Mouse (Mus musculus): Measurements from ENCODE around the gene Hmgcs1. TPM values are rescaled to one million over a fixed set of nuclear protein-coding genes. Genes with fewer than 3 reads are reported as not detected.
A peak's percentile ranks its signal among the peaks of the same experiment; 100 is the strongest.
"Not testable (repeated sequence)": the region's sequence is repeated elsewhere in the genome, so short reads cannot be mapped to it uniquely, and the experiment has no call there.

Gene Hmgcs1
- polyA plus RNA-seq, 1 experiment from 2014 or later = 403 TPM

DNA sequence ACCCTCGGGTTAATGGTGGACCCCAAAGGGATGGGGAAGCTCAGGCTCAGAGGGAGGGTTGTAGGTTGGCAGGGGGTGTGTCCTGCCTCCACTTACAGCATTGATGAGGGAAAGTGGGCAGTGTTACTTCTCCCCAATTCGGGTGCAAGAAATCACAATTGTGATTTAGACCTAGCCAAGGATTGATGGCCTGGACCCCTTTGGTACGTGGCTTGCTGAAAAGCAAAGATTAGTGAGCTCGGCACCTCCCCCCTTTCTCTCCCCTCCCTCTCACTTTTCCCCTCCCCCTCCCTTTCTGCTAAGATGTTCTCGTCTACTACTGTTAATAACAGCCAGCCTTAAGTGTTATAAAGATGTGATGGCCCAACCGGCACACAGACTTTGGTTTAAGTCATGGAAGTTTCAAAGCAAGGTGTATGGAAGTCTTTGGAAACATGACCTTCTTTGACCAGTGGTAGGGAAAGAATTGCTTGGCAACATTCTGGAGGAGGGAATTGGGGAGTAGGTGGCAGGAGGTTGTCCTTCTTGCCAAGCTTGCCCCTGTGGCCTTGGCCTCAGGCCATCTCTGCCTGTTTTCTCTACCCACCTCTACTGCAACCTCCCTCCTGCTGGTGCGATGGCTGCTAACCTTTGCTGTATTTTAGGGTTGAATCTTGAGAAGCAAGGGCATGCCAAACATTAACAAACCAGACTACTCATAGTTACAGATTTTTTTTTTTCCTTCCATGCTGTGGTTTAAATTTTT, 869 bp downstream of the Hmgcs1 start:
- DNase-seq (ENCODE audit: low spot score) (no peak), ATAC-seq (replicated peaks; ENCODE audit: low FRiP score) (peak; percentile 23)
- H3K4me3 ChIP-seq (ENCODE audit: low read depth, low read length) = peak overlapping the region; percentile 95
- peak overlapping the region; percentile 68 for H3K4me2 ChIP-seq (ENCODE audit: low read depth, low read length, severe bottlenecking)
- H3K27ac ChIP-seq (ENCODE audit: low read depth, low read length) = peak overlapping the region; percentile 96
- H3K27me3 ChIP-seq (ENCODE audit: control insufficient read depth, insufficient read depth, low read length) = no peaks in the 10 kb centered on the region
- H3K4me1 ChIP-seq (replicated peaks; ENCODE audit: control insufficient read depth, insufficient read depth, low read length) = no peaks in the 10 kb centered on the region; the same call in 1 of the 2 replicates
- H3K9me3 ChIP-seq (ENCODE audit: control insufficient read depth, low read length) = no peaks in the 10 kb centered on the region
- no peaks in the 10 kb centered on the region; the same call in 1 of the 2 replicates for H3K36me3 ChIP-seq (ENCODE audit: control insufficient read depth, insufficient read depth, low read length)
- peak overlapping the region; percentile 94 for H3K9ac ChIP-seq (ENCODE audit: low read length)
- 5% methylated on average over 7 of the region's 7 CpGs for WGBS

DNA sequence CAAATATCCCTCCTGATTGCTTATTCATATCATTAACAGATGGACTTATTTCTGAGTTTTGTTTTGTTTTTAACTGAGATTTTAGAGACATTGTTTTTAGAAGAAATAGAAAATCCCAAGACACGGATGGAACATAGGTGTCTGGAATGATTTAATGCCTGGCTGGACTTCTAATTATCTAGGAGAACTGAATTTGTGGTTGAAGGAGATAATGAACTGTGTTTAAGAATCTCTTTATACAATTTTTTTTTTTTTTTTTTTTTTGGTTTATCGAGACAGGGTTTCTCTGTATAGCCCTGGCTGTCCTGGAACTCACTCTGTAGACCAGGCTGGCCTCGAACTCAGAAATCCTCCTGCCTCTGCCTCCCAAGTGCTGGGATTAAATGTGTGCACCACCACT, 1.8 kb downstream of the Hmgcs1 start:
- H3K27me3 ChIP-seq (ENCODE audit: control insufficient read depth, insufficient read depth, low read length); DNase-seq (ENCODE audit: low spot score); H3K4me1 ChIP-seq (replicated peaks; ENCODE audit: control insufficient read depth, insufficient read depth, low read length); H3K36me3 ChIP-seq (ENCODE audit: control insufficient read depth, insufficient read depth, low read length); H3K27ac ChIP-seq (ENCODE audit: low read depth, low read length); ATAC-seq (replicated peaks; ENCODE audit: low FRiP score); H3K9me3 ChIP-seq (ENCODE audit: control insufficient read depth, low read length): not testable (repeated sequence)
- peak overlapping the region; percentile 95 for H3K4me3 ChIP-seq (ENCODE audit: low read depth, low read length)
- peak overlapping the region; percentile 94; the same call in 1 of the 2 replicates for H3K9ac ChIP-seq (ENCODE audit: low read length)
- H3K4me2 ChIP-seq (ENCODE audit: low read depth, low read length, severe bottlenecking) = peak overlapping the region; percentile 68
- 76% methylated on average over 3 of the region's 3 CpGs for WGBS

DNA sequence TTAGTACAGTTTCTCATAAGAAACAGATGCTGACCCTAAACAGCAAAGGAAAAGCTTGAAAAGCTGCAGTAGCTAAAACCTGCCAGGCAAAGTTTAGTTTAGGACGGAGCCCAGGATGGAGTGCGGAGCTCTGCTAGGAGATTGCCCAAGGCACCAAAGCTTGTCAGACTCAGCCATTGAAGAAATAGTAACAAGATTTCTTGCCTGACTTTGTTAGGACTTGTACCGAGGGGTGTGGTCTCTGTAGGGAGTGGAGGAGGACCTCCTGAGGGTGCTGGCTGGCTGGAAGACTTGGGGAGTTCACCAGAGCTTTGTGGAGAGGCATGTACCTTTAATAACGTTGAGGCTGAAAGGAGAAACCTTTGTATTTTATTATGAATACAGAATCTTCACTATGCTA, 5.5 kb downstream of the Hmgcs1 start:
- no peaks in the 10 kb centered on the region for H3K4me1 ChIP-seq (replicated peaks; ENCODE audit: control insufficient read depth, insufficient read depth, low read length)

DNA sequence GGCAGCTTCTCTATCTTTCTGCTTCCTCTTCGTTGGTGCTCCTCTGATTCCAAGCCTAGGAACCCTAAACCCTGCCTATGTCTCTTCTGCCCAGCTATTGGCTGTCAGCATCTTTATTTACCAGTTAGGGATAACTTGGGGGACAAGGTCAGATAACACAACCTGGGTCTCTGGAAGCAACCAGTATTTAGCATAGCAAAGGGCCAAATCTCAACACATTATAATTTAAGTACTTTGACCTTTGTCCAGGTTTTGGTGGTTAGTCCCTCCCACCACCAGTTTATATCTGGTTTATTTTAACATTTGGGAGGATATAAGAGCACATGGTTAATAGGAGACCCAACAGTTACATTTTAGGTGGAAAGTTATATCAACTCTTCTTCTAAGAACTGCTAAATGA, 6.3 kb downstream of the Hmgcs1 start:
- Histone ChIP-seq H3K4me3 (ENCODE audit: low read depth, low read length) (no peak overlapping the region), H3K9me3 (ENCODE audit: control insufficient read depth, low read length) (no peaks in the 10 kb centered on the region), H3K9ac (ENCODE audit: low read length) (no peak overlapping the region), H3K4me1 (replicated peaks; ENCODE audit: control insufficient read depth, insufficient read depth, low read length) (no peaks in the 10 kb centered on the region), H3K27ac (ENCODE audit: low read depth, low read length) (no peak overlapping the region), H3K4me2 (ENCODE audit: low read depth, low read length, severe bottlenecking) (no peak overlapping the region), H3K36me3 (ENCODE audit: control insufficient read depth, insufficient read depth, low read length) (peaks cover 5% of the 10 kb centered on the region; the same call in 1 of the 2 replicates), H3K27me3 (ENCODE audit: control insufficient read depth, insufficient read depth, low read length) (no peaks in the 10 kb centered on the region)
- no peak for ATAC-seq (replicated peaks; ENCODE audit: low FRiP score)
- 70% methylated on average over 1 of the region's 1 CpGs for WGBS
- DNase-seq (ENCODE audit: low spot score) = no peak

More for the DNA sequence above, 5.5 kb downstream of the Hmgcs1 start:
- peaks cover 2% of the 10 kb centered on the region; the same call in 1 of the 2 replicates for H3K36me3 ChIP-seq (ENCODE audit: control insufficient read depth, insufficient read depth, low read length)
- H3K4me3 ChIP-seq (ENCODE audit: low read depth, low read length) = no peak overlapping the region
- WGBS = 77% methylated on average over 4 of the region's 4 CpGs
- H3K27ac ChIP-seq (ENCODE audit: low read depth, low read length) = no peak overlapping the region
- no peak overlapping the region for H3K9ac ChIP-seq (ENCODE audit: low read length)
- H3K9me3 ChIP-seq (ENCODE audit: control insufficient read depth, low read length) = no peaks in the 10 kb centered on the region
- H3K4me2 ChIP-seq (ENCODE audit: low read depth, low read length, severe bottlenecking) = no peak overlapping the region
- DNase-seq (ENCODE audit: low spot score) = no peak
- no peak for ATAC-seq (replicated peaks; ENCODE audit: low FRiP score)
- no peaks in the 10 kb centered on the region for H3K27me3 ChIP-seq (ENCODE audit: control insufficient read depth, insufficient read depth, low read length)

DNA sequence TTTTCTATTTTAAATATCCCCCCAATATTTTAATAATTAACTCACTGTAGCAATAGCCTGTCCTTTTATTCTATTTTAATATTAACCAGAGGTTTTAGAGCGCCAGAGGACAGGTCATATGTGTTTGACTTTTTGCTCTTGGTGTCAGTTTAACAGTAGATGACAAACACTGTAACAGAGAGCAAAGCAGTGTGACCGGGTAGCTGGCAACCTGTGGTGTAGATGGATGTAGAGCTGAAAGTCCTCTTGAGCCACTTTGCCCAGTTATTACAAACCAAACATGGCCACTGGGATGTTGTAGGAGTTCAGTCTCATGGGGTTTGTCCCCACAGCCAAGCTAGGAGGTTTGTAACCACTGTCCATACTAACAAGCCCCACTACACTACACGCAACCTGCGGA, 8.3 kb downstream of the Hmgcs1 start:
- no peaks in the 10 kb centered on the region for H3K27me3 ChIP-seq (ENCODE audit: control insufficient read depth, insufficient read depth, low read length)
- no peak overlapping the region for H3K4me2 ChIP-seq (ENCODE audit: low read depth, low read length, severe bottlenecking)
- no peak overlapping the region for H3K9ac ChIP-seq (ENCODE audit: low read length)
- no peak for DNase-seq (ENCODE audit: low spot score)
- ATAC-seq (replicated peaks; ENCODE audit: low FRiP score) = no peak
- H3K36me3 ChIP-seq (ENCODE audit: control insufficient read depth, insufficient read depth, low read length) = peaks cover 9% of the 10 kb centered on the region; the same call in 1 of the 2 replicates
- H3K4me1 ChIP-seq (replicated peaks; ENCODE audit: control insufficient read depth, insufficient read depth, low read length) = no peaks in the 10 kb centered on the region
- H3K9me3 ChIP-seq (ENCODE audit: control insufficient read depth, low read length) = no peaks in the 10 kb centered on the region
- WGBS = 90% methylated on average over 4 of the region's 4 CpGs
- no peak overlapping the region for H3K4me3 ChIP-seq (ENCODE audit: low read depth, low read length)
- no peak overlapping the region for H3K27ac ChIP-seq (ENCODE audit: low read depth, low read length)

DNA sequence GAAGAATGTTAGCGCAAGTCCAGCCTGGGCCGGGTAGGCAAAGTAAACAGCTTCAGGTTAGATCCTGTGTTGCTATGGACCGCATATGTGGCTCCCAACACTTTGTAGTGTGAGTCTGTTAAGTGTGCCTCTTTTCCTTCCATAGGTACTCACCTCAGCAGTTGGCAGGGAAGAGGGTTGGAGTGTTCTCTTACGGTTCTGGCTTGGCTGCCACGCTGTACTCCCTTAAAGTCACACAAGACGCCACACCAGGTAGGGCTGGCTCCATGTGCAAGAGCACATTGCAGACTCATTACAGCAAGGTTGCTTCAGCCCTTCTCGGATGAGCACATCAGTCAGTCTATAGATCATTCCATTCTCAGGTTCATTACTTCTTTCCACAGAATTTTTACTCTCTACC, 14.1 kb downstream of the Hmgcs1 start:
- H3K27ac ChIP-seq (ENCODE audit: low read depth, low read length) = no peak overlapping the region
- H3K4me2 ChIP-seq (ENCODE audit: low read depth, low read length, severe bottlenecking) = no peak overlapping the region
- no peak for DNase-seq (ENCODE audit: low spot score)
- H3K27me3 ChIP-seq (ENCODE audit: control insufficient read depth, insufficient read depth, low read length) = no peaks in the 10 kb centered on the region
- H3K36me3 ChIP-seq (ENCODE audit: control insufficient read depth, insufficient read depth, low read length) = peaks cover 29% of the 10 kb centered on the region
- no peak overlapping the region for H3K9ac ChIP-seq (ENCODE audit: low read length)
- ATAC-seq (replicated peaks; ENCODE audit: low FRiP score) = no peak
- no peak overlapping the region for H3K4me3 ChIP-seq (ENCODE audit: low read depth, low read length)
- H3K9me3 ChIP-seq (ENCODE audit: control insufficient read depth, low read length) = no peaks in the 10 kb centered on the region
- 93% methylated on average over 7 of the region's 7 CpGs for WGBS
- H3K4me1 ChIP-seq (replicated peaks; ENCODE audit: control insufficient read depth, insufficient read depth, low read length) = no peaks in the 10 kb centered on the region

DNA sequence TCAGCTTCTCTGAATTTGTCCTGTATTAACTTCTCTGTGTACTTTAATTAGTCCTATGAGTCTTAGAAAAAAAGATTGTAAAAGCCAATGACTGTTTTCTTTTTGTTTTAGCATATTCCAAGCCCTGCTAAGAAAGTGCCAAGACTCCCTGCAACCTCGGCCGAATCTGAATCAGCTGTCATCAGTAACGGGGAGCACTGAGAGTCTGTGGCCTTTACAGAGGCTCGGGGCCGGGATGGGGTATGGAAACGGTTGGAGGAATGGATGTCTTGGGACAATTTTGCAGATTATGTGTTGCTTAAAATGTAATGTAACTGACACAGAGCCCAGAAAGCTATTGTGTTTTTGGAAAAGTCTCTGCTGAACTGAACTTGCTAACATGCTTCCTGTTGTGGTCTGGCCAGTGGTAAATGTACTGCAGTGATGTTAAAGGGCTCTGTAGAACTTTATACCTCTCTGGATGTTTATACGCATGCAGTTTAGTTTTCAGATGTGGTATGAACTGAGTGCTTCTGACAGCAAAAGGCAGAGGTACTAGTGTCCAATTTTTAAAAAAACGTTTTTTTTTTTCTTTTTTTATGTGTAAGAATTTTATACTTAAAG, 16.2 kb downstream of the Hmgcs1 start:
- 89% methylated on average over 7 of the region's 8 CpGs for WGBS
- H3K9me3 ChIP-seq (ENCODE audit: control insufficient read depth, low read length); H3K4me3 ChIP-seq (ENCODE audit: low read depth, low read length); H3K27me3 ChIP-seq (ENCODE audit: control insufficient read depth, insufficient read depth, low read length); H3K4me1 ChIP-seq (replicated peaks; ENCODE audit: control insufficient read depth, insufficient read depth, low read length); DNase-seq (ENCODE audit: low spot score); H3K4me2 ChIP-seq (ENCODE audit: low read depth, low read length, severe bottlenecking); ATAC-seq (replicated peaks; ENCODE audit: low FRiP score); H3K27ac ChIP-seq (ENCODE audit: low read depth, low read length); H3K9ac ChIP-seq (ENCODE audit: low read length): not testable (repeated sequence)
- peaks cover 24% of the 10 kb centered on the region for H3K36me3 ChIP-seq (ENCODE audit: control insufficient read depth, insufficient read depth, low read length)

DNA sequence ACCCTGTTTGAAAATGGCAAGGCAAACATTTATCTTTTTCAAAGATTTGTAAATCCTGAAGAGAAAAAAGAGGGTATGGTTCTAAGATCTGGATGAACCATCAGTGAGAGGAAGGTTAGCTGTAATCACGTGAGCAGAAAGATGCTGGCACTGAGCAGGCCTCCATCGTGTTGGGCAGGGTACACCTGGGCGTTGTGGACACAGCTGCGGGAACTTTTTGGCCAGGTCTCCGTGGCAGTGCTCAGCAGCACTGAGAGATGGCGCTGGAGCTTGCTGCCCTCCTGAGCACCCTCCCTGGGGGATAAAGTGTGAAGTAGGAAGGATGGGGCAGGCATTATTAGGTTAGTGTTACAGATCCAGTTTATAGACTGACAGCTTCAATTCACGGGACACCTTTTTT, 16.8 kb downstream of the Hmgcs1 start:
- peaks cover 24% of the 10 kb centered on the region for H3K36me3 ChIP-seq (ENCODE audit: control insufficient read depth, insufficient read depth, low read length)

More for the DNA sequence above, 16.8 kb downstream of the Hmgcs1 start:
- Histone ChIP-seq H3K27me3 (ENCODE audit: control insufficient read depth, insufficient read depth, low read length) (no peaks in the 10 kb centered on the region), H3K4me2 (ENCODE audit: low read depth, low read length, severe bottlenecking) (no peak overlapping the region), H3K9me3 (ENCODE audit: control insufficient read depth, low read length) (no peaks in the 10 kb centered on the region), H3K27ac (ENCODE audit: low read depth, low read length) (no peak overlapping the region), H3K4me3 (ENCODE audit: low read depth, low read length) (no peak overlapping the region), H3K4me1 (replicated peaks; ENCODE audit: control insufficient read depth, insufficient read depth, low read length) (no peaks in the 10 kb centered on the region), H3K9ac (ENCODE audit: low read length) (no peak overlapping the region)
- 81% methylated on average over 7 of the region's 7 CpGs for WGBS
- ATAC-seq (replicated peaks; ENCODE audit: low FRiP score) = no peak
- DNase-seq (ENCODE audit: low spot score) = no peak
